Mouse (Mus musculus) B cell, adult 62 days (primary cell): ENCODE data around the gene Ccdc61. TPM values are rescaled to one million over a fixed set of nuclear protein-coding genes. Genes with fewer than 3 reads are reported as not detected.

Experiments used
- total RNA-seq: library from RNA; stranded (reverse); gene quantifications from 4 replicates; pipeline ENCODE4 v1.2.4, GENCODE M21; 2023

Gene Ccdc61
- total RNA-seq: 16.0 to 24.2 TPM (median 21.6 TPM) in 4 replicates

GRCm38 (mm10) chr7:18910241-18910831 lies at the start of gene Ccdc61:
Ccdc61 (minus strand) TSS chr7:18910415.

GRCm38 (mm10) chr7:18925162-18925938 lies 15.1 kb upstream of the Ccdc61 start, which contains the start of gene Nova2:
Nova2 (plus strand) TSS chr7:18925888.

GRCm38 (mm10) chr7:18871031-18871430 lies 39.2 kb downstream of the Ccdc61 start, which contains the start of gene Pglyrp1:
Pglyrp1 (plus strand) TSS chr7:18871331.

Other genes starting within 250 kb of the Ccdc61 start
- gene Psg20, start 224.2 kb downstream of the Ccdc61 start, total RNA-seq: not detected in 4 replicates
- gene Psg22, start 192.3 kb downstream of the Ccdc61 start, total RNA-seq: not detected in 4 replicates
- not detected in 4 replicates for gene Psg19, start 111.9 kb downstream of the Ccdc61 start, total RNA-seq
- gene Psg17, start 88.8 kb downstream of the Ccdc61 start, total RNA-seq: not detected in 4 replicates
- gene Mill2, start 70.4 kb downstream of the Ccdc61 start, total RNA-seq: not detected in 4 replicates
- 16.9 to 20.3 TPM (median 17.7 TPM) in 4 replicates for gene Pglyrp1, start 39.1 kb downstream of the Ccdc61 start, total RNA-seq
- gene Nova2, start 15.5 kb upstream of the Ccdc61 start, total RNA-seq: not detected in 4 replicates
- gene Nanos2, start 77.0 kb upstream of the Ccdc61 start, total RNA-seq: not detected in 4 replicates
- gene Mypop, start 80.8 kb upstream of the Ccdc61 start, total RNA-seq: 1.2 to 2.3 TPM (median 1.8 TPM) in 4 replicates
- gene Irf2bp1, start 93.6 kb upstream of the Ccdc61 start, total RNA-seq: 26.8 to 30.9 TPM (median 29.4 TPM) in 4 replicates
- not detected in 4 replicates for gene Foxa3, start 113.1 kb upstream of the Ccdc61 start, total RNA-seq
- 91.9 to 110 TPM (median 103 TPM) in 4 replicates for gene Sympk, start 114.0 kb upstream of the Ccdc61 start, total RNA-seq
- 0.39 TPM in 1 of 4 replicates, not detected in the others for gene Rsph6a, start 144.3 kb upstream of the Ccdc61 start, total RNA-seq
- gene Dmwd, start 165.8 kb upstream of the Ccdc61 start, total RNA-seq: 17.3 to 21.6 TPM (median 19.2 TPM) in 4 replicates
- 12.4 to 18.4 TPM (median 13.1 TPM) in 4 replicates for gene Dmpk, start 173.4 kb upstream of the Ccdc61 start, total RNA-seq
- 0.24 to 0.69 TPM (median 0.42 TPM) in 4 replicates for gene Six5, start 184.2 kb upstream of the Ccdc61 start, total RNA-seq
- not detected in 4 replicates for gene Gm4969, start 208.0 kb upstream of the Ccdc61 start, total RNA-seq
- gene Fbxo46, start 209.4 kb upstream of the Ccdc61 start, total RNA-seq: 20.6 to 21.9 TPM (median 21.4 TPM) in 4 replicates
- gene Qpctl, start 238.9 kb upstream of the Ccdc61 start, total RNA-seq: 9.9 to 12.7 TPM (median 10.7 TPM) in 4 replicates
- 86.8 to 98.6 TPM (median 92.5 TPM) in 4 replicates for gene Snrpd2, start 239.3 kb upstream of the Ccdc61 start, total RNA-seq